Mouse (Mus musculus) embryonic fibroblast, embryonic 13.5 days (primary cell): ENCODE results near the gene Ndufs3. TPM values are rescaled to one million over a fixed set of nuclear protein-coding genes. Genes with fewer than 3 reads are reported as not detected.

Experiments
- H3K27ac ChIP-seq: 2 replicates; pipeline ENCODE4 v1.5.1; 2012; ENCODE audit warnings: low read length, control low read depth, inconsistent platforms; ENCODE audit not compliant: insufficient read depth
- H3K4me1 ChIP-seq: 2 replicates; pipeline ENCODE4 v1.6.1; 2011; ENCODE audit warnings: low read length; ENCODE audit not compliant: control insufficient read depth, insufficient read depth
- H3K4me3 ChIP-seq: 2 replicates; pipeline ENCODE4 v1.5.1; 2011; ENCODE audit warnings: mild to moderate bottlenecking, control low read depth, low read length; ENCODE audit not compliant: insufficient read depth
- CTCF ChIP-seq: IDR thresholded peaks from 2 replicates; pipeline ENCODE4 v1.5.1; 2011; ENCODE audit warnings: mild to moderate bottlenecking, control low read depth, low read length, moderate library complexity, borderline replicate concordance; ENCODE audit not compliant: insufficient read depth
- POLR2A ChIP-seq: IDR thresholded peaks from 2 replicates; pipeline ENCODE4 v1.6.1; 2011; ENCODE audit warnings: low read depth, mild to moderate bottlenecking, control low read depth, low read length, moderate library complexity
- polyA plus RNA-seq: library from polyadenylated mRNA; stranded (reverse); fragments of >200 nt; gene quantifications from 2 replicates; pipeline ENCODE4 v1.2.4, GENCODE M21; 2011; ENCODE audit warnings: low read depth; ENCODE audit not compliant: missing spikeins, insufficient read length

Gene Ndufs3
- polyA plus RNA-seq: 99.4 and 118 TPM in 2 replicates

DNA sequence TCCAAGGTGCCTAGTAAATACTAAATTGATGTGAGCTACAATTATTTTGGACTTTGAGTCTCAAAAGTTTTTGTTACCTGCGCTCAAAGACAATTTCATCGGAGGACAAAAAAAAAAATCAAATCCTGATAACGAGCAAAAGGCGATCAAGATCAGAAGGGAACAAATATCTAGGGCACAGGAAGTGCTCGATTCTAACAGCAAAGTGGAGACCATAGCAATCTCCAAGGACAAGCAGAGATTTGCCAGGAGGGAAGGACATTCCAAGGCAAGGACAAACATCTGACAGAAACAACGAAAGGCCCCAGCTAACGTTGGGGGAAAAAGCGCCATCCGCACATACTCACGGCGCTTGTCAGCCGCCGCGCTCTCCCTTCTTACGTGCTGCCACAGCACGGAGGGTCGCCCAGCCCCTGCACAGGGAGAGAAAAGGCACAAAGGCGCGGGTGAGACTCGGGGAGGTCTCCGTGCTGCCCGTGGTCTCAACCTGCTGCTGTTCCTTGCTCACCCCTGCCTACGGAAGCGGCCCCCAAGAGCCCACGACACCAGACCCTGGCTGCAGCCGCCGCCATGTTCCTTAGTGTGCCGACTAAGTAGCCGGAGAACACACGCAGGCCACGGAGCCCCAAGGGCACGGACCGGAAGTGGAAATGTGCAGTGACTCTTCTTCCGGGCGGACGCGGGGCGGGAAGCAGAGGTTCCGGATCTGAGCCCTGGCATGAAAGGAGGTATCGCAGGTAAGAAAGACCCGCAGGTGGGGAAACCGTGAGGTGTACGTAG, at the start of gene Ndufs3, which contains the start of gene Kbtbd4:
Gene Ndufs3, minus strand, starts transcription at position 752 of the 780 bp plus-strand sequence.
Gene Kbtbd4, plus strand, starts transcription at position 665 of the 780 bp plus-strand sequence.
- TF ChIP-seq CTCF (no peak), POLR2A (peak; percentile 90)
- H3K4me3 ChIP-seq: peak within 1 kb of the TSS; percentile 93
- peak within 1 kb of the TSS; percentile 63 for H3K27ac ChIP-seq
- H3K4me1 ChIP-seq: peaks cover 3% of the 10 kb centered on the region; the same call in 1 of the 2 replicates

DNA sequence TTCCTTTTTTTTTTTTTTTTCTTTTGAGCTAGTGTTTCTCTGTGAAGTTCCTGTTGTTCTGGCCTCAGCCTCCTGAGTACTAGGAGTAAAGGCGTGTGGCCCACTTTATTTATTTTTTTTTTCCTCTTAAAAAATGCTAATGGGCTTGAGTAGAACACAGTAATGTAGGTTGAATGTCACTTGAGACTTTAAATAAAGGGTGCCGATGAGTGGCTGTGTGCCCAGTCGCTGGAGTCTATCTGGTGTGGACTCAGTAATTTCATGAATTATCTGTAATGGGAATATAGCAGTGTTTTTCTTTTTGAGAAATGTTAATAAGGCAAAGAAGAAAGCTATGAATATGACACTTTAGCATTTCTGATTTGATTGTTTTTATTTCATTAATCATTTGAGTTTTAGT, 48.8 kb upstream of the Ndufs3 start:
- Histone ChIP-seq H3K4me3 (no peak overlapping the region), H3K27ac (no peak overlapping the region), H3K4me1 (peaks cover 7% of the 10 kb centered on the region)
- TF ChIP-seq POLR2A (no peak), CTCF (no peak)

DNA sequence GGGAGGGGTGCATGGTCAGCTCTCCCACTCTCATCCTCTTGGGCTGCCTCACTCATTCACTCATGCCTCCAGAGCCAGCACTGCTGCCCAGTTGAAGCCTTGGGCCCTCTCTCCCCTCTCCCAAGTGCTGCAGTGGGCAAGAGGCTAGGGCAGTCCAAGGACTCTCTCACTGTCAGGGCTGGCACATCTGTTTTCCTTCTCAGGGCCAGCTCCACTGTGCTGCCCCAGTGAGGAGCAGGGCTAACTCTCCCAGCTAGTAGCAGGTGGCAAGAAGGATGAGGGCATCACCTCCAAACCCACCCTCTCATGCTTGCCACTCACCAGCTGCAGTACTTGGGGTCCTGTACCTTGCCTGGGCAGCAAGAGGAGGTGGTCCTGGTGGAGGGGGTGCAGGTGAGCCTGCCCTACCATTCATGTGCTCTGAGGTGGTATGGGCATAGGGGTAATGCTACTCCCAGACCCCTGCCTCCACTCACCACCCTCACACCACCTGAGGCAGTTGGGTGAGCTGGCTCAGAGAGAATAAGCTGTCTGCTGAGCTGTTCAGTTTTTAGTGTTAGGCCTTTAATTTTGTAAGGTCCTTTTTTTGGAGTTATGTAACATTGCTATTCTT, 46.1 kb upstream of the Ndufs3 start:
- H3K27ac ChIP-seq: no peak overlapping the region
- H3K4me3 ChIP-seq: no peak overlapping the region
- peaks cover 6% of the 10 kb centered on the region for H3K4me1 ChIP-seq
- no peak for TF ChIP-seq CTCF
- TF ChIP-seq POLR2A: no peak

DNA sequence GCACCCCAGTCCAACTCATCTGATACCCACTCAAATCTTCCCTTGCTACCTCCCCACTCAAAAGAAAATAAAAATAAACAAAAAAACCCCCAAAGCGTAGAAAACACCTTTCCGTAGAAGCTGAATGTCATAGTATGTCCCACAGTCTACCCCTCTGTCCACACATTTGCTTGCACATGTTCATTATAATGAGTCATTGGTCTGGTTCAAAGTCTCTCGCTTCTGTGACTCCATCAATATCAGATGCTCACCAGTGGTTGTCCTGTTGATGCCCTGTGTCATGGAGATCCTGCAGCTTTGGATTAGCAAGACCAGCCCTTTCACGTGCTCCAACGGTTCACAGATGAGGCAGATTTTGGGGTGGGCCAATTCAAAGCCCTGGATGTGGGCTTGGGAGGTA, 45.5 kb upstream of the Ndufs3 start:
- Histone ChIP-seq H3K4me1 (peaks cover 6% of the 10 kb centered on the region), H3K27ac (no peak overlapping the region), H3K4me3 (no peak overlapping the region)
- TF ChIP-seq POLR2A: no peak
- no peak for TF ChIP-seq CTCF

DNA sequence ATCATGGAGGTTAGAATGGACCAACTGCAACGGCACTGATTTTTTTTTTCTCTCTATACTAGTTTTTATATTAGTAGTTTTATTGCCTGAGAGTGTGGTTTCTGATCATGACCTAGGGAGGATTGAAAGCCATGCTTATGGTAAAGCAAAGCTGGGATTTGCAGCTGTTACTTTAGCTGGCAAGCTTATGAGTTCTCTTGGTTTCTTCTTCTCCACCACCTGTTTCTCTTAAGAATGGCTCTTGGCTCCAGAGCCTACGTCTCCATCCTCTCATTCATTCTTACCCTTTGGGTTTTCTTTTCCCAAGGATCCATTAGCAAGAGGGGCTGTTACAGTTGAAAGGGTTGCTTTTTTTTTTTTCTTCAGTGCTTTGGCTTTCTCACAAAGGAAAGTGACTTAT, 37.1 kb upstream of the Ndufs3 start:
- TF ChIP-seq CTCF (no peak), POLR2A (no peak)
- Histone ChIP-seq H3K27ac (no peak overlapping the region), H3K4me3 (peak overlapping the region; percentile 99), H3K4me1 (peaks cover 6% of the 10 kb centered on the region)

DNA sequence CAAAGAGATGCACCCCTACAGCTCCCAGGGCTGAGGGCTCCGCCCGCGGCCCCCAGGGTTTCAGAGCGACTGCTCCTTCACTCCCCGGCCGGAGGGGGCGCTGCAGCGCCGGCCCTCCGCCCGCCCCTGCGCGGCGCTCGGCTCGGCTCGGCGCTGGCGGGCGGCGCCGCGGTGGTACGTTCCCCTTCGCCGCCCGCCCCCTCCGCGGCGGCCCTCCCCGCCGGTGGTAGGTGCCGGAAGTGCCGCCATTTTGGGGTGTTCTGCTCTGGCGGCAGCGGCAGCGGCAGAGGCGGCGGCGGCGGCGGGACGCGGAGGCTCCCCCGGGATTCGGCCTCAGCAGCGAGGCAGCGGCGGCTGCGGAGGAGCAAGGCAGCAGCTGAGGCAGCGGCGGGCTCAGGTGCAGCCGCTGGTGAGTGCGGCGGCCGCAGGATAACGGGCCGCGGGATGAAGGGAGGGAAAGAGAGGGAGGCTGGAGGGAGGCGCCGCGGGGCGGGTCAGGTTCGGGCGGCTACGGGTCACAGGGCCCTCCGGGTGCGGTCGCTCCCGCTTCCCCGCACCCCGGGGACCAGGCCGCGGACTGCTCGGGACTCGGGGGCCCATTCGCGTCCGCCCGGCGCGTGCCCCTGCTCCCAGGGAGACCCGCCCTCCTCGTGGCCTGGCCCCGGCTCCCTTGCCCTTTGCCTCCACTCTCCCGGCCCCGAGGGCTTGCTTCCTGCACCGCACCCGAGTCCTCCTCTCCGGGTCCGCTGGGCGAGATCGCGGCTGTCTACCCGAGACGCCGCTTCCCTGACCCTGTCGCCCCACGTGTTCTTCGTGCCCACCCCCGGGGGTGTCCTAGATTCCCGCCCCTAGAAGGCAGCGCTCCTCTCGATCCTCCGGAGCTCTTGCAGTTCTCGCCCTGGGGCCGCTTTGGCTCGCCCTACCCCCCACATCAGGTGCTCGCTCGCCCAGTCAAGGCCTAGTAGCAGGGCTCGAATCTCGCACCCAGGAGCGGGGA, 35.9 kb upstream of the Ndufs3 start, which contains the start of gene Celf1:
Gene Celf1, plus strand, starts transcription at position 150 of the 997 bp plus-strand sequence.
- peak; percentile 58 for TF ChIP-seq POLR2A
- TF ChIP-seq CTCF: no peak
- Histone ChIP-seq H3K4me1 (peaks cover 6% of the 10 kb centered on the region), H3K4me3 (peak within 1 kb of the TSS; percentile 99), H3K27ac (peak within 1 kb of the TSS; percentile 85)

DNA sequence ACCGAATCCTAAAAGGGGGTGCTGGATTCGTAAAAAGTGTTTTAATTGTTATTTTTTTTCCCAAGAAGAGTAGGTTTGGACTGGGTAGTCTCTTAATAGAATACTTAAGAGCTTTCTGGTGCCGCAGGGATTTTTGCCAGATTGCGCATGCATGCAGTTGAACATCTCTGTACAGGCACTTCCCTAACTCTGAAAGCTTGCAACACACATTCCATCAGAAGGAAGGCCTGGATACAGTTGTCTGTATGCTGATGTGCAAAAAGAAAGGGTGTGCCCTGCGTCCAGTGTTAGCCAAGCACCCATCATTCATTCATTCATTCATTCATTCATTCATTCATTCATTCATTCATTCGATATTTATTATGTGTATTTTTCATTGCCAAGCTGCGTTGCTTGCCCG, 35.1 kb upstream of the Ndufs3 start:
- H3K4me1 ChIP-seq: peaks cover 6% of the 10 kb centered on the region
- no peak for TF ChIP-seq POLR2A
- no peak for TF ChIP-seq CTCF
- H3K4me3 ChIP-seq: peak overlapping the region; percentile 65
- H3K27ac ChIP-seq: no peak overlapping the region

DNA sequence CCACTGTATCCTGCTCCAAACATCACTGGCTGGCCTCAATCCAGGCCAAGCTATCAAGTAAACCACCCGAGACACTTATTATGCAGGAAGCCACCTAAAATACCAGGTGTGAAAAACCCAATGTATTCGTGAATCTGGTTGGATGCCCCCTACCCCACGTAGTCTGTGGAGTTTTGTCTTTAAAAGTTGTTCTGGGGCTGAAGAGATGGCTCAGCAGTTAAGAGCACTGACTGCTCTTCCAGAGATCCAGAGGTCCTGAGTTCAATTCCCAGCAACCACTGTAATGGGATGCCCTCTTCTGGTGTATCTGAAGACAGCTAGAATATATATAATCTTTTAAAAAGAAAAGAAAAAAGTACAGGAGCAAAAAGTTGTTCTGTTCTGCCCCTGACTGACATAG, 33.7 kb upstream of the Ndufs3 start:
- Histone ChIP-seq H3K4me3 (no peak overlapping the region), H3K27ac (no peak overlapping the region), H3K4me1 (peaks cover 4% of the 10 kb centered on the region)
- TF ChIP-seq CTCF (no peak), POLR2A (no peak)

DNA sequence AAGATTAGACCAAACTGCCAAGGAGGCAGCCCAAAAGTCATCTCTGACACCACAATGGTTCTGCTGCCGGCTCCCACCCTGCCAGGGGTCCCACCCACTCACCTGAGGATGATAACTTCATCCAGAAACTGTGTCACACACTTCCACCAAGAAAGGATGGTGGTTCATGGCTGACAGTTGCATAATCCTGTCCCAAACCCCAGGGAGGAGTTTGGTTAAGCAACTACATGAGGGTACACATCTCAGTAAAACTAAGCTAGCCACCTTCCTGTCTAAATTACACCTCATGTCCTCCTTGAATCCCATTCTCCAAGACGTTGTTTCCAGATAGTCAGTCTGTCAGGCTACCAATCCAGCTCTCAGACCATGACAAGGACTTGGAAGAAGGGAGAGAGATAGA, 27.6 kb upstream of the Ndufs3 start:
- Histone ChIP-seq H3K27ac (no peak overlapping the region), H3K4me3 (no peak overlapping the region), H3K4me1 (no peaks in the 10 kb centered on the region)
- TF ChIP-seq CTCF: no peak
- TF ChIP-seq POLR2A: no peak
